In the genomic region with DNA sequence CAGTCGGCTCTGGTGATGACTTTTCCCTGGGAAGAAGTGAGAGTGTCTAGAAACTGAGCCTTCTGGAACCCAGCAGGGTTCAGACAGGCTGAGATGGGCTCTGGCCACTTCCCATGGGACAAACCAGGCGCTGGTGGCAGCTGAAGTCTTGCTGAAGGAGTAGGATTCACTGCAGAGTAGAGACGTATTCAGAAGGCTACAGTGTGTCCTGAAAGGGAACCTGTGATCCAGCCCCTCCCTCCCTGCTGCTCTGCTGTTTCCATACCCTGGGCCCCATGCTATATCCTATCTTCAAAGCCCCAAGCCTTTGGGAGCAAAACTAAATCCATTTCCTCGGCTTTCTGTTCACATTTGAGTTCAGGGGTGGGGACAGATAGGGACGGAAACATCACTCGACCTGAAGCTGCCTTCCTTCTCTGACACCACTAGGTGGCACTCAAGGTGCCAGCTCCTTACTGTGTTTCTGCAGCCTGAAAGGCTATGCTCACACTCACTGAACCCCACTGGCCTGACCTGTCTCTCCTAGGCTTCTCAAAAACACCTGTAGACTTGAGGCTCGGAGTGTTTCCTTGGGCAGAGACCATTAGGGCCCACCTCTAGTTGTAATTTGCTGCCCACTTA, we compare ENCODE assay signal across 8 mouse cellular contexts. TPM values are rescaled to one million over a fixed set of nuclear protein-coding genes. Genes with fewer than 3 reads are reported as not detected.
DNase-seq lines count a peak whose midpoint lies in the region; ATAC-seq lines count a peak whose summit lies in the region.

No protein-coding gene starts in this region.

- peak; percentile 66; the same call in 1 of the 2 replicates for ATAC-seq in limb, embryonic 13.5 days (ENCODE audit: low FRiP score, low read depth)
- peak; percentile 78 for ATAC-seq in midbrain, embryonic 16.5 days

- 0 out of 2 replicates have a peak, but pooled peaks cover 4% of the 10 kb centered on the region for H3K27me3 ChIP-seq in limb, embryonic 13.5 days
- no peaks in the 10 kb centered on the region for H3K27me3 ChIP-seq in midbrain, embryonic 16.5 days (ENCODE audit: control insufficient read depth, insufficient read depth, low read depth, low read length)

- no peaks in the 10 kb centered on the region for H3K4me1 ChIP-seq in limb, embryonic 13.5 days
- H3K4me1 ChIP-seq in midbrain, embryonic 16.5 days (ENCODE audit: control insufficient read depth, insufficient read depth, low read length): peaks cover 4% of the 10 kb centered on the region; the same call in 1 of the 2 replicates

- no peaks in the 10 kb centered on the region for H3K9me3 ChIP-seq in limb, embryonic 13.5 days
- no peaks in the 10 kb centered on the region for H3K9me3 ChIP-seq in midbrain, embryonic 16.5 days (replicated peaks; ENCODE audit: control insufficient read depth, low read length, poor library complexity, severe bottlenecking)

- intact Hi-C loops in gastrocnemius, postnatal 36 days (cut with DNase I): loop anchor here (2.0 kb wide), 2 partner anchors 54 to 62 kb away; no protein-coding TSS in a partner anchor

- H3K9ac ChIP-seq in limb, embryonic 13.5 days: no peak overlapping the region
- H3K9ac ChIP-seq in midbrain, embryonic 16.5 days (ENCODE audit: low read depth, low read length): no peak overlapping the region

- no peak overlapping the region for H3K4me2 ChIP-seq in limb, embryonic 13.5 days (replicated peaks)
- no peak overlapping the region for H3K4me2 ChIP-seq in midbrain, embryonic 16.5 days (ENCODE audit: low read length)

- H3K4me3 ChIP-seq in limb, embryonic 13.5 days: no peak overlapping the region
- H3K4me3 ChIP-seq in midbrain, embryonic 16.5 days (ENCODE audit: low read depth, low read length): no peak overlapping the region

- no peaks in the 10 kb centered on the region for H3K36me3 ChIP-seq in limb, embryonic 13.5 days
- H3K36me3 ChIP-seq in midbrain, embryonic 16.5 days (ENCODE audit: control insufficient read depth, insufficient read depth, low read length): no peaks in the 10 kb centered on the region

- 26% methylated on average over 7 of the region's 7 CpGs for WGBS in limb, embryonic 13.5 days
- WGBS in midbrain, embryonic 16.5 days: 28% methylated on average over 7 of the region's 7 CpGs

- peak; percentile 72 for DNase-seq in CD4-positive, CD25-positive, alpha-beta regulatory T cell, adult 2 months (ENCODE audit: low read depth, low spot score)
- peak; percentile 80 for DNase-seq in ZHBTc4 (ENCODE audit: low read depth, low spot score)
- peak; percentile 85 for DNase-seq in embryo, embryonic 10 days (ENCODE audit: low spot score)
- DNase-seq in gastrocnemius, postnatal 36 days: peak; percentile 20 to 40
- DNase-seq in kidney, adult 18-20 months: peak; percentile 49
- peak; percentile 51 for DNase-seq in thymus, postnatal 0 days (ENCODE audit: low spot score)

- no peak overlapping the region for H3K27ac ChIP-seq in limb, embryonic 13.5 days
- H3K27ac ChIP-seq in midbrain, embryonic 16.5 days (ENCODE audit: low read length): no peak overlapping the region

RNA-seq across cellular contexts. Expression of gene Tub, which starts 16.7 kb away (rescaled TPM):
- total RNA-seq in gastrocnemius, postnatal 36 days (2021): under 1 TPM; 0.38 to 0.49 TPM
- polyA plus RNA-seq in limb, embryonic 13.5 days (2015; fragmentation: Nextera tagmentation; extraction: Ambion mirVana): 3.4 and 4.1 TPM in 2 replicates
- polyA plus RNA-seq in midbrain, embryonic 16.5 days (2015; fragmentation: Nextera tagmentation; extraction: Ambion mirVana): 62.1 and 66.0 TPM in 2 replicates
- 0.05 and 0.06 TPM in 2 replicates for polyA plus RNA-seq in thymus, postnatal 0 days (2015; fragmentation: Nextera tagmentation; extraction: Ambion mirVana)

RNA-seq across cellular contexts. Expression of gene Eif3f, which starts 32.6 kb away (rescaled TPM):
- total RNA-seq in gastrocnemius, postnatal 36 days (2021): 100 to 1,000 TPM in 1 of 2 experiments, 10 to 100 TPM in 1; 90.9 to 108 TPM
- polyA plus RNA-seq in limb, embryonic 13.5 days (2015; fragmentation: Nextera tagmentation; extraction: Ambion mirVana): 89.8 and 97.5 TPM in 2 replicates
- polyA plus RNA-seq in midbrain, embryonic 16.5 days (2015; fragmentation: Nextera tagmentation; extraction: Ambion mirVana): 60.9 and 62.8 TPM in 2 replicates
- 97.7 and 111 TPM in 2 replicates for polyA plus RNA-seq in thymus, postnatal 0 days (2015; fragmentation: Nextera tagmentation; extraction: Ambion mirVana)

RNA-seq across cellular contexts. Expression of gene Nlrp10, which starts 36.9 kb away (rescaled TPM):
- total RNA-seq in gastrocnemius, postnatal 36 days (2021): 1 to 10 TPM; 1.3 to 1.8 TPM
- 0.38 and 0.57 TPM in 2 replicates for polyA plus RNA-seq in limb, embryonic 13.5 days (2015; fragmentation: Nextera tagmentation; extraction: Ambion mirVana)
- polyA plus RNA-seq in midbrain, embryonic 16.5 days (2015; fragmentation: Nextera tagmentation; extraction: Ambion mirVana): not detected in 2 replicates
- polyA plus RNA-seq in thymus, postnatal 0 days (2015; fragmentation: Nextera tagmentation; extraction: Ambion mirVana): 0.04 and 0.13 TPM in 2 replicates

Comparison
In these comparisons a context has a peak if more than half of its experiments do, and no peak if none do; other contexts are left out.
1. DNase-seq: peak in every context shown above with its lines; median percentile 85 in embryo, embryonic 10 days; 80 in ZHBTc4; 72 in CD4-positive, CD25-positive, alpha-beta regulatory T cell, adult 2 months; 51 in thymus, postnatal 0 days; 49 in kidney, adult 18-20 months; 30 in gastrocnemius, postnatal 36 days.
2. RNA of gene Tub, which starts 16.7 kb away (polyA plus RNA-seq): 62.1 to 66.0 TPM in midbrain, embryonic 16.5 days; 3.4 to 4.1 TPM in limb, embryonic 13.5 days and 0.05 to 0.06 TPM in thymus, postnatal 0 days; every median in the first group is over 10 times any median in the second.